Mouse (Mus musculus) embryonic fibroblast, embryonic 13.5 days (primary cell): ENCODE data around the gene Rchy1. TPM values are rescaled to one million over a fixed set of nuclear protein-coding genes. Genes with fewer than 3 reads are reported as not detected.
A peak's percentile ranks its signal among the peaks of the same experiment; 100 is the strongest.
"Not testable (repeated sequence)": the region's sequence is repeated elsewhere in the genome, so short reads cannot be mapped to it uniquely, and the experiment has no call there.

Experiments
- H3K27ac ChIP-seq: 2 replicates; pipeline ENCODE4 v1.5.1; 2012; ENCODE audit warnings: low read length, control low read depth, inconsistent platforms; ENCODE audit not compliant: insufficient read depth
- H3K4me1 ChIP-seq: 2 replicates; pipeline ENCODE4 v1.6.1; 2011; ENCODE audit warnings: low read length; ENCODE audit not compliant: control insufficient read depth, insufficient read depth
- H3K4me3 ChIP-seq: 2 replicates; pipeline ENCODE4 v1.5.1; 2011; ENCODE audit warnings: mild to moderate bottlenecking, control low read depth, low read length; ENCODE audit not compliant: insufficient read depth
- CTCF ChIP-seq: IDR thresholded peaks from 2 replicates; pipeline ENCODE4 v1.5.1; 2011; ENCODE audit warnings: mild to moderate bottlenecking, control low read depth, low read length, moderate library complexity, borderline replicate concordance; ENCODE audit not compliant: insufficient read depth
- POLR2A ChIP-seq: IDR thresholded peaks from 2 replicates; pipeline ENCODE4 v1.6.1; 2011; ENCODE audit warnings: low read depth, mild to moderate bottlenecking, control low read depth, low read length, moderate library complexity
- polyA plus RNA-seq: library from polyadenylated mRNA; stranded (reverse); fragments of >200 nt; gene quantifications from 2 replicates; pipeline ENCODE4 v1.2.4, GENCODE M21; 2011; ENCODE audit warnings: low read depth; ENCODE audit not compliant: missing spikeins, insufficient read length

The Rchy1 gene
- polyA plus RNA-seq, 1 experiment: 66.2 TPM

- peak overlapping the region; percentile 92 for H3K4me3 ChIP-seq
- peak overlapping the region; percentile 98 for H3K27ac ChIP-seq
- TF ChIP-seq CTCF (no peak), POLR2A (peak; percentile 26; the same call in 1 of the 2 replicates)
- H3K4me1 ChIP-seq: no peaks in the 10 kb centered on the region; the same call in none of the 2 replicates
Observed at GRCm38 (mm10) chr5:91961370-91961769, 1.5 kb downstream of the Rchy1 start.

- H3K4me3 ChIP-seq: peak overlapping the region; percentile 27
- TF ChIP-seq POLR2A: no peak
- TF ChIP-seq CTCF: no peak
- H3K27ac ChIP-seq: peak overlapping the region; percentile 98
- no peaks in the 10 kb centered on the region; the same call in none of the 2 replicates for H3K4me1 ChIP-seq
Observed at GRCm38 (mm10) chr5:91960606-91961254, 2.1 kb downstream of the Rchy1 start.

- H3K27ac ChIP-seq: no peak overlapping the region
- no peak for TF ChIP-seq POLR2A
- TF ChIP-seq CTCF: no peak
- no peak overlapping the region for H3K4me3 ChIP-seq
- no peaks in the 10 kb centered on the region; the same call in none of the 2 replicates for H3K4me1 ChIP-seq
Observed at GRCm38 (mm10) chr5:91959986-91960385, 2.9 kb downstream of the Rchy1 start.

GRCm38 (mm10) chr5:91959096-91959495 is 3.8 kb downstream of the Rchy1 start:
- Histone ChIP-seq H3K27ac (no peak overlapping the region), H3K4me3 (no peak overlapping the region), H3K4me1 (no peaks in the 10 kb centered on the region; the same call in none of the 2 replicates)
- TF ChIP-seq CTCF (no peak), POLR2A (no peak)

DNA sequence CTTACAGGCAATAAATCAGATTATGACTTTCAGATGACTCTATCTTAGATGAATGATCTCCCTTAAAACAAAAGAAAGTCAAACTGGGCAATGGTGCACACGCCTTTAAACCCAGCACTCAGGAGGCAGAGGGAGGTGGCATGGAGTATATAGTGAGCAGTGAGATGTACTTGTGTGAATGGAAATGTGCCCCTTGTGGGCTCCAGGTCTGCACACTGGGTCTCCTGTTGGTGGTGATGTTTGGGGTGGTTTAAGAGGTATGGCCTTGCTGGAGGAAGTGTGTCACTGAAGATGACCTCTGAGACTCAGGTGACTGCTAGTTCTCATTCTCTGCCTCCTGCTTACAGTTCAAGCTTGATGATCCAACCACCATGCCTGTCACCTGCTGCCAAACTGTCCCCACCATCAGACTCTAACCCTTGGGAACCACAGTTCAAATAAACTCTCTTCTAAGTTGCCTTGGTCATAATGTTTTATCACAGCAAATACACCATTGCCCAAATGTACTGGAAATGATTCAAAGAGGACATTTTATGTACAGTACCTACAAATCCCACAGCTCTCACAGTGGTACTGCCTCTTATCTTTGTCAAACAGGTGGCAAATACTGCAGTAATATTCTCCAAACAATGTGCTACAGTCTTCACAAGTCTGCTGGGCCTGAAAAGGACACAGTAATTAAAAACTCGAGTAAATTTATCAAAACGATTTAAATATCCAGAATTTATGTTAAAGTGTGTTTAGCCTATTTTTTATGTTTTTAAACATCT is 5.7 kb downstream of the Rchy1 start:
- TF ChIP-seq POLR2A (no peak), CTCF (no peak)

DNA sequence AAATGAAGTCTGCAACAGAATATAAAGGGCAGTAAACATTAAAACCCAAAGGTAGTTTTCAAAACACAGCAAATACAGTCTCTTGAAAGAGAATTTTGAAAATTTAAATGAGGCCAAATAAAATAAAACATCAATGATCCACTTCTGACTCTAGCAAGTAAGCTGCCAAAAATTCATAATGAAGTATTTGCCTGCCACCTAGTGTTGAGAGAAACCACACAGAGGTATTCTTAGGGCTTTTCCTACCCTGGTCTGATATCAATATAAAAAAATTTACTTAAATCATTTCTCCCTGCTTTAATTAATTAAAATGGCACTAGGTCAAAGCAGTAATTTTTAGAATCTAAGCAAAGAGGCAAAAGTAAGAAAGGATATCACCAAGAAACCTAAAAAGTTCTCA is 11.5 kb downstream of the Rchy1 start:
- no peak overlapping the region for H3K27ac ChIP-seq
- no peaks in the 10 kb centered on the region for H3K4me1 ChIP-seq
- H3K4me3 ChIP-seq: no peak overlapping the region
- no peak for TF ChIP-seq CTCF

More for the DNA sequence above, 5.7 kb downstream of the Rchy1 start:
- H3K4me1 ChIP-seq: no peaks in the 10 kb centered on the region; the same call in none of the 2 replicates
- H3K4me3 ChIP-seq: no peak overlapping the region
- H3K27ac ChIP-seq: no peak overlapping the region

- no peaks in the 10 kb centered on the region for H3K4me1 ChIP-seq
- H3K4me3 ChIP-seq: no peak overlapping the region
- TF ChIP-seq CTCF (no peak), POLR2A (no peak)
- no peak overlapping the region for H3K27ac ChIP-seq
Observed at GRCm38 (mm10) chr5:91949441-91949840, 13.4 kb downstream of the Rchy1 start.

GRCm38 (mm10) chr5:91947008-91947407 is 15.9 kb downstream of the Rchy1 start:
- Histone ChIP-seq H3K4me1 (no peaks in the 10 kb centered on the region), H3K27ac (no peak overlapping the region), H3K4me3 (no peak overlapping the region)
- TF ChIP-seq POLR2A: no peak
- no peak for TF ChIP-seq CTCF

- not testable (repeated sequence) for H3K4me3 ChIP-seq, H3K4me1 ChIP-seq, H3K27ac ChIP-seq
Observed at GRCm38 (mm10) chr5:91945609-91946008, 17.3 kb downstream of the Rchy1 start.

- no peak overlapping the region for H3K27ac ChIP-seq
- H3K4me1 ChIP-seq: no peaks in the 10 kb centered on the region
- TF ChIP-seq POLR2A (no peak), CTCF (no peak)
- H3K4me3 ChIP-seq: no peak overlapping the region
Observed at GRCm38 (mm10) chr5:91913231-91913630, 49.6 kb downstream of the Rchy1 start.
